Mouse (Mus musculus): ENCODE results near the gene Slc2a10.

Slc2a10 gene

DNA sequence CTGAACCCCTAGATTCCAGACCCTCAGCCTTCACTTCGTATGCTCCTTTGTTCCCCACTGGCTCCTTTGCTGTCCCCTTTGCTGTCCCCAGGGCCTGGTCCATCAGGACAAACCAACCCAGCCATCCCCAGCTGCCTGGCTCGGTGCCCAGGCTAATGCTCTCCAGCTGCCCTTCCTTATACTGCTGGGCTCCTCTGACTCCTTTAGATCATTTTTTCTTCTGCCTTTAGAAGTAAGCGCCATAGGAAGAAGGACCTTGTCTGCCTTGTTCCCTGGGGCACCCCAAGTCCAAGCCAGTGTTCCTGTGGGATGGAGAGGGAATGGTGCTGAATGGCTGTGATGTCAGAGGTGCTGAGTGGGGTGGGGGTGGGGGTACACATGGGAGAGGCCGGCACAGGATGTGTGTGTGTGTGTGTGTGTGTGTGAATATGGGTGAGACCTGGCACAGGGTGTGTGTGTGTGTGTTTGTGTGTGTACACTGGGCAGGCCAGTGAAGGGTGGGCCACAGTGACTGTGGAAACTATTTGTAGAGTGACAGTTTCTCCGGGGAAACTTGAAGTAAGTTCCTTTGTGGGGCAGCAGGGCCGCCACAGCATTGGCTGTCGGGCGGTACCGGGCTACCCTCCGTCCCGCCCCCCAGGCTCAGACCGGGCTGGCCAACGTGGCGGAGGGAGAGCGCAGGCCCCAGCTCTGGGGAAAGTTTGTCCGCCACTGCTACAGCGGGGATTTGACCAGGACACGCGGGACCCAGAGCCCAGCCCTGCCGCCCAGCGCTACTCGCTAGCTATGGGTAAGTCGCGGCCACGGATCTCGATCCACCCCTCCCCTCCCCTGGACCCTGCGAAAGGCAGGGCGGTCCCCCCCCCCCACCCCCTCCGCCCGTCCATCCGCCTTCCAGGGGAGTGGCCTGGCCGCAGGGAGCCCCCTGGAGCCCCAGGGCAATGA is at the start of gene Slc2a10:
Slc2a10 (plus strand) TSS at position 529 of the 945 bp plus-strand sequence.
- peak; percentile 15 for DNase-seq (ENCODE audit: low spot score)

DNA sequence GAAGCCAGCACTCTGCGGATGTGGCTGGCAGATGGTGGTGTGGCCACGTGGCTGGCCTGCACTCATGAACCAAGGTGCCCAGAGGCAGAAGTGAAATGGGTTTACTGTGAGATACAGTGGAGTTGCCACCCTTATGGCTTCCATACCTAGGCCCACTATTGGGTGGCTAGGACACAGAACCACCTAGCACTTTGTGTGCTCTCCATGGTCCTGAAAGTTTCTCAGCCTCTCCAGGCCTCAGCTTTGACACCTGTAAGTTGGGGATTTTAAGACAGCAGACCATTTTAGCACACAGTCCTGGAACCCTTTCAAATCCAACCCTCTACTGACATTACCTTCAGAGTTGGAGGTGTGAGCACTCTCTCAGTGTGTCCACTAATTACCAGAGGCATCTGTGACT is 46.9 kb upstream of the Slc2a10 start:
- DNase-seq (ENCODE audit: low spot score) = no peak

DNA sequence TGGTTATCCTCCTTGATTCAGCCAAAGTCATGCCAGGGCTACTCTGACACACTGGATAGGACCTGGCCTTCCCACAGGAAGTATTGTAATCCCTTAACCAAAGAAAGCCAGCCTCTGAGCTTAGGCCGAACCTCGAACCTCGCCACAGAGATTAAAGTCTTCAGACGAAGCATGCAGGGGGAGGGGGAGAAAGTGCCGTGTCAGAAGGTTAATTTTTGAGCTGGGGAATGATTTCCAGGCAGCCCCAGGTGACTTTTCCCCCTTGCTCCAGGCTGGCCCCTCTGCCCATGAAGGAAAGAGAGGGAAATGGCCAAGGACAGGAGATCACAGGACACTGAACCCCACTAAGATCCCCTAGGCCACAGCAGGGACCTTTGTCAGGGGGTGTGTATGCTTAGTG is 45.4 kb upstream of the Slc2a10 start:
- DNase-seq (ENCODE audit: low spot score) = no peak

DNA sequence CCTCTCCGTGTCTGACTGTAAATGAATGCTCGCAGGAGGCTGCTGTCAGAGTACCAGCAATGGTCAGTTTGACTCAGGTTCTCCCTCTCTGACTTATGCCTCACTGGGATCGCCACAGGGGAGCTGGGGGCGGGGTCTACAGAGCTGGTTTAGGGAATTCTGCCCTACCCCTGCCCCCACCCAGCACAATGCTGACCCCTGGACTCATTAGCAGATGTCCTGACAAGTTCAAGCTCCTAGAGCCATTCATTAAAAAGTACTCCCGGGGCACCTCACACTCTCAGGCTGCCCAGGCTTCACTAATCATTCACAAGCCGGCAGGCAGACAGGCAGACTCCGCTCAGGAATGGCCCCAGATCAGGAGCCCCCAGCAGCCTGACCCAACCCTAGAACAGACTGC is 43.9 kb upstream of the Slc2a10 start:
- no peak for DNase-seq (ENCODE audit: low spot score)

DNA sequence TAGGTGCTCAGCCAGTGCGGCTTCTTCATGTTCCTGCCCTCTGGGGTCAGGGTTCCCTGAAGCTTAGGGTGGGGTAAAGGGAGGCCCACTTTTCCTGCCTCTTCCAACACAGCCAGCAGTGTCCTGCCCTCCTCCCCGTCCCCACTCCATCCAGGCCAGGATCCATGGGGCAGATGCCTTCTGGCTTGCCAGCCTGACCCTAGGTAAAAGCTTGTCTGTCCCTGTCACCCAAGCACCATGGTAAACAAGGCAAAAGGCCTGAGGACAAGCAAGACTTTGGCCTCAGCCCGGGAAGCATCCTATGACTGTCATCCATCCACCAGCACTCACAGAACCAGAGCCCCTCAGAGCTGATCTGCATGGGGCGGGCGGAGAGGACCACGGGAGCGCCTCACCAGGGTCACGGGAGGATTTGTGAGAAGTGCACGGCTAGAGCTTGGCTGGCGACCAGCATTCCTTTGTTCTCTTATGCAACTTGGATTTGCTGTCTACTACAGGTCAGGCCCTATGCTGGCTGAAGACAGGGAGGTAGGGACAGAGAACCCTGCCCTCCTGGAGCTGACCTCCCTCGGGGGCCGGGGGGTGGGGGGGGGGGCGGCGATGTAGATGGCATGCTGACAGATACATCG is 35.6 kb upstream of the Slc2a10 start:
- no peak for DNase-seq (ENCODE audit: low spot score)

DNA sequence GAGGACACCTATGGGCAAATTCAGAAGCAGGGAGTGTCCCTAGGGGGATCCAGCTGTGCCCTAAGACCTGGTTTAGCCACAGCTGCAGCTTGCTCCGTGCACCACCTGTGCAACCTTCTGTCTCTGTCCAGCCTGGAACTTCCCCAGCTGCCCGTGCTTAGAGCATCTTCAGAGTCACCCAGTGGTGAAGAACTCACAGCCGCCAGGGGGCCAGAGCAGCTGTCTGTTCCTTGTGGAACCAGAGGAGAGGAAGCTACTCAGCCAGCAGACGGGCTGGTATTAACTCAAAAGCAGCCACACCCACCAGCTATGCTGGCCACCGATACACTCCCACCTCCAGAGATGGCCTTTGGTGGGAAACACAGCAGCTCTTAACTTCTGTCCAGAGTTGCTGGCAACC is 33.4 kb upstream of the Slc2a10 start:
- DNase-seq (ENCODE audit: low spot score) = no peak

DNA sequence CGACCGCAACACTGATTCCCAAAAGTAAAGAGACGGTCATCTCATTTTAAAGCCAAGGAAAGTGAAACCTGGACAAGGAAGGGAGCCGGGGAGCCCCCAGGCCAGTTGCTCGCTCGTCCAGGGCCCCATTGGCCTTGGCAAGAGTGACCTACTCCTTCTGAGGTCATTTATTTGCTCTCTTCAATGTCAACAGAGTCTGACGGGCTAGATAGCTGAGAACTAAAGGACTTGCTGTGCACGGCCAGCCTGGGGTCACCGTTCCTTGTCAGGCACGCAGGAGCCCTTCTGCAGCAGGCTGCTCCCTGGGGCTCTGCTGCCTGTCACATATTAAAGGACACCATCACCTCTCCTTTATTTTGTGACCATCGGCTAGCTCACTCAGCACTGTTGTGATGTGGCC is 31.6 kb upstream of the Slc2a10 start:
- no peak for DNase-seq (ENCODE audit: low spot score)

DNA sequence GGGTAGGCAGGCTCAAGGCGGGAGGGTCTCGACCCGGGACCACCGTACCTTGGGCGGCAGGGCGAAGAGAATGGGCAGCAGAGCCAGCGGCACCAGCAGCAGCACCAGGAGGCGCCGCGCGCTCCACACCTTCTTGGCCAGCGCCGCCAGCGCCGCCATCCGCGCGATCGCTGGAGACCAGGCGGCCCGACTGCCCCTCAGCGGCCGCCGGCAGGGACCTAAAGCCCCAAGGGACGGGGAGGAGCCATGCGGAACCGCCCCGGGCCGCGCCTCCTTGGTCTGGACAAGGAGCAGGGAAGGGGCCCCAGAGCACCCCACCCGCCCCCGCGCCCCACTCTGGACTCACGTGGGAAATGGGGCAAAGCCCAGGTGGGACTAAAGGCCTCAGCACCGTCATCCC is 30.6 kb upstream of the Slc2a10 start, which contains the start of gene Slc13a3:
Slc13a3 (minus strand) TSS at position 228 of the 400 bp plus-strand sequence.
- no peak for DNase-seq (ENCODE audit: low spot score)

DNA sequence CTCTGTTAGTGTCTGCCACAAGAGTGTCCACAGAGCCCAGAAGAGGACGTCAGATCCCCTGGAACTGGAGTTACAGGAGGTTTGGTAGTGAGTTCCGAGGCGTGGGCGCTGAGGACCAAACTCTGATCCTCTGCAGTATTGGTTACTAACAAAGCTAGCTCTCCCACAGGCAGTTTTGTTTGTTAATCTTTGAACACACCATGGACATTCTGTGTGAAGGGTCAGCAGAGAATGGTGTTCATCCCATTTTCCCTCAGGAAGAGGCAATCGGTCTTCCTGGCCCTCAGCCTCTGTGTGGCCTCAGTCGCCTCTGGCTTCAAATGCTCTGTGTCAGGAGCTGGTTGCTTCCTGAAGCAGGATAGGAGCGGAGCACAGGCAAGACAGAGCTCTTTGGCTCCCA is 28.2 kb upstream of the Slc2a10 start:
- DNase-seq (ENCODE audit: low spot score) = no peak

DNA sequence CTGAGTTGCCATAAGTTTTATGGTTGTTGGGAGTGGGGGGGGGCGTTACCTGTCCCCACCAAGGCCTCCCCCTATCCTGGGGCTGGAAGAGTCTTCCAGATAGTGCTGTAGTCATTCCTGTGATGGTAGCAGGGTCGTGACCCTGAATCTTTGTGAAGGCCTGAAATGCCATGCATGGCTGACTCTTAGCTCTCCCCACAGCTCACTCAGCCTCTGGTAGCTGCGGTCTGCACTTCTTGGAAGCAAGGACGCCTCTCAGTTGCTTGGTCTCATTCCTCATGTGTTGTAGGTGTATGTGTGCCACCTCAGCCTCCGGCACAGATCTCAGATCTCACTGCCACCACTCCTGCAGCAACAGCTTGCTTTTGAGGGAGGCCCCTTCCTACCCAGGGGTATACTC is 27.7 kb upstream of the Slc2a10 start:
- DNase-seq (ENCODE audit: low spot score) = no peak

DNA sequence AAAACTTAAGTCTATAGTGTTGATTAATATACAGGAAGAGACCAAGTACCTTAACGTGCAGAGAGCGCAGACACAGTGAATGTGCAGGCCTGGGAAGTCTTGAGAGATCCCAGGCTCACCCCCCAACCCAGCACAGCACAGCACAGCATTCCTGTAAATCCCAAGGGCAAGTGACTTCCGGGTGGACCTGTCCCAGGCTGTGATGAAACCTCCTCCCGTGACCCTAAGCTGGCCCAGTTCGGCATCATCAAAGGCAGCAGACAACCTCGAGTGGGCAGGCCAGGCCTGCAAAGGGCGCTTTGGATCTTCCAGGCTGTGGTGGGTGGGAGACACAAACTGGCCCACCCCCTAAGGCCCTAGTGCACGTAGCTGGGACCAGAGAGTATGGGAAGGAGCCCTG is 21.6 kb upstream of the Slc2a10 start:
- no peak for DNase-seq (ENCODE audit: low spot score)

DNA sequence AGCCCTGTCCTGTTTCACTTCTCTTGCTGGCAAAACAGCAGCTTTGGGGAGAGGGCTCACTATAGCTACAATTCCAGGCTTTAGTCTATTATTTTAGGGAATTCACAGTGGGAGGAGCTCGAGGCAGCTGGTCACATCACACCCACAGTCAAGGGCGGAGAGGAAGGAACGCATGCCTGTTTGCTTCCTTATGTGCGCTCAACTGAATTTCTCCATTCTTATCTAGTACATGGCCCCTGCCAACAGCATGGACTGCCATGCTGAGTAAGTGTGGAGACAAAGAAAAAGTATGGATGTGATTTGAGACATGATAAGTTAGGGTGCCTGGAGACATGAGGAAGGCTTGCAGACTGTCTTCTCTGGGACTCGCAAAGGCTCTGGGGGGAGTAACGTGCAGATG is 19.4 kb upstream of the Slc2a10 start:
- no peak for DNase-seq (ENCODE audit: low spot score)

DNA sequence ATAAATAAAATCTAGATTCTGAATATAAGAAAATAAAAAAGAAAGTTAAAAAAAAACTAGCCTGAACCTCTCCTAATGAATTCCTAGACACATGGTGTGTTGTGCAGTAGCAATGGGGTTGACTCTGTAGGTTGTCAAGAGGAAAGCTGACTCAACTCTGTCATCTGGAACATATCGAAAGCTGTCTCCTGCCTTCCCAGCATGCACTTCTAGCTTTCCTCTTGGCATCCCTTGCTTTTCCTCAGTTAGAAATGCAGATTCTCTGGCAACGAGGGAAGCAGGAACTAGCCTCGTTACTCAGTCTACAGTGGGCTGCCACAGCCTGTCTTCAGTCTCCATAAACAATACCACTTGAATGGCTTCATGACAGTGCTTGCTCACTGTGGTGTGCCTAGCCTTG is 17.8 kb upstream of the Slc2a10 start:
- DNase-seq (ENCODE audit: low spot score) = no peak

DNA sequence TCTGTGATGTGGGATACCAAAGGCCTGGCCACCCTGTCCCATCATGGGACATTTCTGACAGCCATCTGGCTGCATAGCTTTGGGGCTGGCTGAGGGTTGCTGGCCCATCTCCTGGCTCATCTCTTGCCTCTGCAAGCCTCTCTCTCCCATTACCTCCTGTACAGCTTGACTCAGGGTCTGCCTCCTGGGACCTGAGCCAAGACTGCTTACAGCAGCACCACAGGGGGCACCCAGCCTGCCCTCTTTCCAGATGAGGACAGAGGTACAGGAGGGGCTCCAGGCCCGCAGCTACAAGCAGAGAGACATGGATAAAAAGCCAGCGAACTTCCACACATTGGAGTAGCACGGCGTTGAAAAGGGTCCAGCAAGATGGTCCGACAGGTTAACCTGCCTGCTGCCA is 17.2 kb upstream of the Slc2a10 start:
- no peak for DNase-seq (ENCODE audit: low spot score)

DNA sequence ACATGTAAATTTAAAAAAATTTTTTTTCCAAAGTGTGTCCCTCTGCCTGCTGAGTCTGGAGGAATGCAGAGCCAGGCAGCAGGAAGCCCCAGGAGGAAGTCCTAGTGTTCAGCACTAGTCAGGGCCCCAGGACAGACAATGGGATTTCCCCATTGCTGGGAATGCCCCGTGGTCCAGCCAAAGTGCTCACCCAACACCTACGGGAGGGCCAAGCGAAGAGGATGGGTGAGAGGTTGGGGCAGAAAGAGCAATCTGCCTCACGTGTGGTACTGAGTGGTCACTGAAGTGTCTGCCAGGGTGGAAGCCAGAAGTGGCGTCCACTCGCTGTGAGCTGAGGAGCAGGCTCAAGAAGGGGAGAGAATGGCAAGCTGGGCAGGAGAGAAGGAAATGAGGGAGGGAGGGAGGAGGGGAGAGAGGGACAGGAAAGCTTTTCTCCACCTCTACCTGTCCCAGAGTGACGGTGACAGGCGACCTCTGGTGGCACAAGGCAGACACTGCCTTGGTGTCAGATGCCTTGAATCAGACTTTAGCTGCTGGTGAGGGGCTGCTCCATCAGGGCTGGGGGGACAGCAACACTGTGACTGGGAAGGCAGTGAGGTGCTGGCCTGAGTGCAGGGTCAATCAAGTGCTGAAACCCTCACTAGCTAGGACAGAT is 16.6 kb upstream of the Slc2a10 start:
- DNase-seq (ENCODE audit: low spot score) = no peak

DNA sequence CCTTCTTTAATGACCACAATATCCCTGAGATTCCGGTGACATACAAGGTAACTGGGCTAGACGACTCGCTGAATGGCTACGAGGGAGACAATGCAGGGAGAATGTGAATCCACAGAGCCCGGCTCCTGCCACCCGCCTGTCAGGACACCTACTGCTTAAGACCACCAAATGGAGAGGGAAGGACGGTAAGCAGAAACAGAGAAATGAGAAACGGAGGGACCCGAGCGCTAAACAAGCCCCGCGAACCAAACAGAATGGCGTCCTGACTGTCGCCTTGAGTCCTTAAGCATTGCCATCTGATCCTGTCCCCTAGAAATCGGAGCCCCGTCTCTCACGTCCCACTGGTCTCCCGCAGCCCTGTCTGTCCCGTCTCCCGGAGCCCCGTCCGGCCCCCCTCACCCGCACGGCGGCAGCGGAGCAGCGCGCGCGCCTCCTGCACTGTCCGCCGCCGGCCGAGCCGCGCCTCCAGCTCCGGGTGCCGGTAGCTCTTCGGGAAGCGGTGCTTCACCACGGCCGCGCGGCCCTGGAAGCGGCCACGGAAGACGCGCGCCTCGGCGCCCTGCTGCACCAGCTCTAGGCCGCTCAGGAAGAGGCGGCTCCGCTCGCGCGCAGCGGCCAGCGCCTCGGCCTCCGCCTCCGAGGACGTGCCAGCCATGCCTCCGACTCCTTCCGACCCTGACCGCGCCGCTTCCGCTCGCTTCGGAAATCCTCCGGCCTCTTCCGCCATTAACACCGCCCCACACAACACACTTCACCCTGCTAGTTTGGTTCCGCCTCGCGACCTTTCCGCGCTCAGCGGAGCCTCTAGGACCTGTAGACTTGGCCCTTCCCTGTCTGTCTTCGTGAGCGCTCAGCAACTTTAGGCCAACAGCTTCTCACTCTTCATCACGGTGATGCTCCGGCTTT is 10.7 kb upstream of the Slc2a10 start, which contains the start of gene Trp53rka:
Trp53rka (minus strand) TSS at position 677 of the 906 bp plus-strand sequence.
- DNase-seq (ENCODE audit: low spot score) = peak; percentile 66

DNA sequence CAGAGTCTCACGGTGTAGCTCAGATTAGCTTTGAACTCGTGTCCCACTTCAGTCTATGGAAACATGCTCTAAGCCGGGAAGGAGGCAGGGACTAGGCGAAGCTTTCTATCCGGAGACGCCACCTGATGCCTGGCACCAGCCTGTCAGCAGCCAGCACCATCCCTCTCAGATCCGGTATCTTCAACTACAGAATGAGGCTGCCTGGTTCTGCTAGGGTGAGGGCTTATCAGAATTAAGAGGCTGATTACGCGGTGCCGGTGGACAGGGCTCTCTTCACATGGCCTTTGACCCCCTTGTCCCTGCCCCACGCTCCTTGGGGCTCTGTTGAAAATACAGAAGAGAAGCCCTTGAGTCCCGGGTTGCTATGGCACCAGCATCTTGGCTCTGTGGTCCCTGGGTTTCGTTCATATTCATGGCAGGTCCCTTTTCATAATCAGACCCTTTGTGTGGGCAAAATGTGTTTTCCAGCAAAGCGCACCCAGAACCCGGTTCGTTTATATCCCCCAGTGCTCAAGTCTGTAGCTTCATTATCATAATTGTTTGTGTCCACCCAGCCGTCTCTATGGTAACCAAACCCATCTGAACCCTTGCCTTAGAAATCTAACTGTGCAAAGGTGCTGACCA is 9.9 kb upstream of the Slc2a10 start:
- DNase-seq (ENCODE audit: low spot score) = no peak

DNA sequence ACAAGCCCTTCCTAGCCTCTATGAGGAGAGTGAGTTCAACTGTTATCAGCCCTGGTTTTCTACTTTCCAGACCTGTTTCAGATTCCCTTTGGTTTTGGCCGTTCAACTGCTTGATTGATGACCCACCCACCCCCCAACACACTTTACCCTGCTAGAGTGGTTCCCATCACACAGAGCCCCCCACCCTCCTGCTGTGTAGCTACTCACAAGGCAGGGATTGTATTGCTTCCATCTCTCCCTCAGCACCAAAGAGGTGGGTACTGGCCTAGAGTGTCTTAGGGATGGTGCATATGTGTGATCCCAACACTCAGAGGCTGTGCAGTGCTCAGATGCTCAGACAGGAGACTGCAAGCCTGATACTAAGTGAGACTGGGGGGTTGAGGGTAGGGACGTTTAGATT is 9.1 kb upstream of the Slc2a10 start:
- no peak for DNase-seq (ENCODE audit: low spot score)

DNA sequence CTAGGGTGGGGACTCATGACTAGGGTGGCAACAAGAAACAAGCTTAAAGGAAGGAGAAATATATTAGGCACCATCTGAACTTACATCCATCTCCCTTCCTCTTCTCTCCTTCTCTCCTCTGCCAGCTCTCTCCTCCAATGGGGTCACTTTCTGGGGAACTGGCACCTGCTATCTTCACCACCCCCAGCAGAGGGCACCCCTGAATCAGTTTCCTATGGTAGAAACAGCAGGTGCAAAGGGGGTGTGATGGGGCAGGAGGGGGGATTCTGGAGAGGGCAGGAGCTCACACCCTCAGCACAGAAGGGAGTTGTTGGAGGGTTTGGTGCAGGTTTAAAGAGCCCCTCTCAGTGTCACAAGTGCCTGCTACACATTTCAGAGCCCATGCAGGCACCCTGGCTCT is 7.3 kb upstream of the Slc2a10 start:
- no peak for DNase-seq (ENCODE audit: low spot score)

DNA sequence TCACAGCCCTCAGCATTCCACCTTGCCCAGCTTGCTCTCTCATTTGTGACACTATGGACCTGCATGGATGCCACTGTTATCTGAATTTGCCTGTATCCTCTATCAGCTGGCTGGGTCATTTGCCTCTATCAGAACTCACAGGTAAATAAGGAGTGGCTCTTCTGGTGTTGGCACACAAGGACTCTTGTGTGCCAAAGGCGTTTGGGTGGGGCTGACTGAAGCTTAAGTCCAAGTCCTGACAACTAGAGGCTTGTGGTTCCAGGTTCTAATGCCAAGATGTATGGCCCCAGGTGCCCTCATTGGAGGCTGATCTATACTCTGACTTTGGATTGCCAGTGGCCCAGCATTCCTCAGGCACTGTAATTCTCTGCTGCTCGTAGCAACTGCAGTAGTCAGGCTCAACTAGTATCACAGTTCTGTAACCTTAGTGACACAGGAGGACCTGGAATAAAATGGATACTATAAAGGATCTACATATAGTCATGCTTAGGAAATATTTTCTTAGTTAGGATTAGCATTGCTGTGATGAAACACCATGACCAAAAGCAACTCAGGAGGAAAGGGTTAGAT is 5.8 kb upstream of the Slc2a10 start:
- DNase-seq (ENCODE audit: low spot score) = no peak

DNA sequence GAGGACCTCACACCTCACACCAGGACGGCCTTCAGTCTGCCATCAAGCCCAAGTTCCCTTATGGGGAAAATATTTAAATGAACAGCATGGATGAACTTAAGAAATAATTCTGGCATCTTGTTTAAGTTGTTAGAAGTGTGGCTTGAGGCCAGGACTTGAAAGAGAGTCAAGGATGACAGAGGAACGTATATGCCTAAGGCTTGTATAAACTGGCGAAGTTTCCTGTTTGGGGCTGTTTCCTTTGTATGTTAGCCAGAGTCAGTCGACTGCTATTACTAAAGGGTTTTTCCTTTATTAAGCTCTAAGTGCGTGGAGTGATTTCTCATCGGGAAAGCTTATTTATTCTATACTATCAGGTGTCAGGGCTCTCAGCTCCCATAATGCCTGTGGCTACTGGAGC is 4.8 kb upstream of the Slc2a10 start:
- DNase-seq (ENCODE audit: low spot score) = no peak

Data from ovary, adult 18-20 months (tissue).